Mouse (Mus musculus) kidney, embryonic 14.5 days (tissue): ENCODE measurements around the gene C1qb. TPM values are rescaled to one million over a fixed set of nuclear protein-coding genes. Genes with fewer than 3 reads are reported as not detected.

Experiments used
- ATAC-seq: fragments of 200-750 bp; cut with Nextera tagmentation; 2 replicates; pipeline ENCODE4 v1.8.0; 2017; ENCODE audit warnings: moderate number of reproducible peaks, mild to moderate bottlenecking, moderate TSS enrichment, moderate library complexity; ENCODE audit not compliant: low FRiP score, low TSS enrichment
- H3K27ac ChIP-seq: fragments of 300-500 bp; sonication (generic); 2 replicates; pipeline ENCODE4 v1.5.1; 2014; ENCODE audit warnings: low read depth, mild to moderate bottlenecking, low read length, moderate library complexity, mixed read lengths
- H3K27me3 ChIP-seq: fragments of 300-500 bp; sonication (generic); 2 replicates; pipeline ENCODE4 v1.6.1; 2014; ENCODE audit warnings: mild to moderate bottlenecking, low read length; ENCODE audit not compliant: control insufficient read depth, insufficient read depth
- H3K36me3 ChIP-seq: fragments of 300-500 bp; sonication (generic); 2 replicates; pipeline ENCODE4 v1.6.1; 2014; ENCODE audit warnings: low read length, mixed read lengths; ENCODE audit not compliant: control insufficient read depth, insufficient read depth
- H3K4me1 ChIP-seq: fragments of 300-500 bp; sonication (generic); 2 replicates; pipeline ENCODE4 v1.6.1; 2014; ENCODE audit warnings: low read length, mixed read lengths; ENCODE audit not compliant: control insufficient read depth, insufficient read depth
- H3K4me2 ChIP-seq: fragments of 300-500 bp; sonication (generic); replicated peaks from 2 replicates; pipeline ENCODE4 v1.6.1; 2014; ENCODE audit warnings: low read depth, mild to moderate bottlenecking, low read length
- H3K4me3 ChIP-seq: fragments of 300-500 bp; sonication (generic); 2 replicates; pipeline ENCODE4 v1.5.1; 2014; ENCODE audit warnings: mild to moderate bottlenecking, low read length
- H3K9ac ChIP-seq: fragments of 300-500 bp; sonication (generic); 2 replicates; pipeline ENCODE4 v1.6.1; 2014; ENCODE audit warnings: low read depth, mild to moderate bottlenecking, low read length, moderate library complexity
- H3K9me3 ChIP-seq: fragments of 300-500 bp; sonication (generic); 2 replicates; pipeline ENCODE4 v1.6.1; 2016; ENCODE audit warnings: low read length; ENCODE audit not compliant: control insufficient read depth
- WGBS: fragments of 180-500 bp; shearing (Covaris S2); extraction: QIAGEN DNeasy Blood & Tissue Kit; methylation state at CpG from one replicate; pipeline ENCODE4 v1.1.7; 2014; 5-methylcytosine and 5-hydroxymethylcytosine counted together
- polyA plus RNA-seq: library from polyadenylated mRNA; unstranded; fragments of >200 nt; fragmentation: Nextera tagmentation; extraction: Ambion mirVana; gene quantifications from 2 replicates; pipeline ENCODE4 v1.2.1, GENCODE M21; 2014

Gene C1qb
- polyA plus RNA-seq, 1 experiment from 2014 or later: 38.8 TPM

GRCm38 (mm10) chr4:136887714-136888113, 1.7 kb upstream of the C1qb start:
- Histone ChIP-seq H3K4me2 (no peak overlapping the region), H3K9me3 (no peaks in the 10 kb centered on the region), H3K9ac (no peak overlapping the region), H3K27ac (no peak overlapping the region), H3K27me3 (no peaks in the 10 kb centered on the region), H3K36me3 (no peaks in the 10 kb centered on the region), H3K4me1 (no peaks in the 10 kb centered on the region), H3K4me3 (no peak overlapping the region)
- 62% methylated on average over 5 of the region's 5 CpGs for WGBS
- ATAC-seq: no peak

- no peak overlapping the region for H3K9ac ChIP-seq
- no peaks in the 10 kb centered on the region for H3K27me3 ChIP-seq
- H3K4me1 ChIP-seq: no peaks in the 10 kb centered on the region
- no peaks in the 10 kb centered on the region for H3K9me3 ChIP-seq
- H3K36me3 ChIP-seq: no peaks in the 10 kb centered on the region
- WGBS: 29% methylated on average over 5 of the region's 5 CpGs
- no peak overlapping the region for H3K27ac ChIP-seq
- no peak overlapping the region for H3K4me3 ChIP-seq
- no peak for ATAC-seq
- H3K4me2 ChIP-seq: no peak overlapping the region
These were observed 7.4 kb downstream of the C1qb start for GRCm38 (mm10) chr4:136878601-136879000.

- H3K27ac ChIP-seq: no peak overlapping the region
- no peaks in the 10 kb centered on the region for H3K9me3 ChIP-seq
- no peak overlapping the region for H3K4me2 ChIP-seq
- H3K4me3 ChIP-seq: no peak overlapping the region
- H3K36me3 ChIP-seq: no peaks in the 10 kb centered on the region
- ATAC-seq: peak; percentile 28; the same call in 1 of the 2 replicates
- WGBS: 53% methylated on average over 8 of the region's 8 CpGs
- no peaks in the 10 kb centered on the region for H3K4me1 ChIP-seq
- H3K27me3 ChIP-seq: no peaks in the 10 kb centered on the region
- no peak overlapping the region for H3K9ac ChIP-seq
These were observed 7.8 kb downstream of the C1qb start for GRCm38 (mm10) chr4:136878171-136878570.

GRCm38 (mm10) chr4:136876971-136877370, 9.0 kb downstream of the C1qb start:
- Histone ChIP-seq H3K4me2 (no peak overlapping the region), H3K4me3 (no peak overlapping the region), H3K9ac (no peak overlapping the region), H3K27ac (no peak overlapping the region), H3K27me3 (no peaks in the 10 kb centered on the region), H3K9me3 (no peaks in the 10 kb centered on the region), H3K36me3 (no peaks in the 10 kb centered on the region), H3K4me1 (no peaks in the 10 kb centered on the region)
- ATAC-seq: no peak
- WGBS: 18% methylated on average over 7 of the region's 7 CpGs

GRCm38 (mm10) chr4:136875012-136875411, 11.0 kb downstream of the C1qb start:
- 89% methylated on average over 14 of the region's 14 CpGs for WGBS
- ATAC-seq: no peak
- H3K27ac ChIP-seq: no peak overlapping the region

GRCm38 (mm10) chr4:136868371-136868770, 17.6 kb downstream of the C1qb start:
- H3K9me3 ChIP-seq: no peaks in the 10 kb centered on the region
- 82% methylated on average over 6 of the region's 6 CpGs for WGBS
- no peak overlapping the region for H3K4me3 ChIP-seq
- H3K27ac ChIP-seq: no peak overlapping the region
- no peaks in the 10 kb centered on the region for H3K27me3 ChIP-seq
- no peak overlapping the region for H3K4me2 ChIP-seq
- no peak overlapping the region for H3K9ac ChIP-seq
- no peaks in the 10 kb centered on the region for H3K36me3 ChIP-seq
- ATAC-seq: no peak
- peaks cover 11% of the 10 kb centered on the region for H3K4me1 ChIP-seq

More at GRCm38 (mm10) chr4:136875012-136875411, 11.0 kb downstream of the C1qb start:
- H3K9ac ChIP-seq: no peak overlapping the region
- no peaks in the 10 kb centered on the region for H3K27me3 ChIP-seq
- no peak overlapping the region for H3K4me2 ChIP-seq
- no peak overlapping the region for H3K4me3 ChIP-seq
- no peaks in the 10 kb centered on the region for H3K9me3 ChIP-seq
- no peaks in the 10 kb centered on the region for H3K36me3 ChIP-seq
- H3K4me1 ChIP-seq: no peaks in the 10 kb centered on the region

GRCm38 (mm10) chr4:136867690-136868345, 18.2 kb downstream of the C1qb start:
- H3K4me2 ChIP-seq: no peak overlapping the region
- no peak overlapping the region for H3K27ac ChIP-seq
- ATAC-seq: peak; percentile 25; the same call in 1 of the 2 replicates
- no peaks in the 10 kb centered on the region for H3K36me3 ChIP-seq
- H3K4me3 ChIP-seq: no peak overlapping the region
- no peaks in the 10 kb centered on the region for H3K9me3 ChIP-seq
- H3K27me3 ChIP-seq: no peaks in the 10 kb centered on the region
- no peak overlapping the region for H3K9ac ChIP-seq
- peaks cover 11% of the 10 kb centered on the region for H3K4me1 ChIP-seq
- WGBS: 16% methylated on average over 12 of the region's 12 CpGs

GRCm38 (mm10) chr4:136865531-136865930, 20.5 kb downstream of the C1qb start:
- Histone ChIP-seq H3K4me2 (no peak overlapping the region), H3K4me1 (peaks cover 17% of the 10 kb centered on the region), H3K9me3 (no peaks in the 10 kb centered on the region), H3K36me3 (no peaks in the 10 kb centered on the region), H3K27ac (no peak overlapping the region), H3K27me3 (peaks cover 6% of the 10 kb centered on the region; the same call in 1 of the 2 replicates), H3K4me3 (no peak overlapping the region), H3K9ac (no peak overlapping the region)
- no peak for ATAC-seq
- 66% methylated on average over 5 of the region's 5 CpGs for WGBS

- ATAC-seq: no peak
- WGBS: 7% methylated on average over 15 of the region's 15 CpGs
- H3K4me3 ChIP-seq: no peak overlapping the region
These were observed 21.1 kb downstream of the C1qb start for GRCm38 (mm10) chr4:136864751-136865470.

More at GRCm38 (mm10) chr4:136864751-136865470, 21.1 kb downstream of the C1qb start:
- Histone ChIP-seq H3K27me3 (peaks cover 6% of the 10 kb centered on the region; the same call in 1 of the 2 replicates), H3K36me3 (no peaks in the 10 kb centered on the region), H3K9me3 (no peaks in the 10 kb centered on the region), H3K9ac (no peak overlapping the region), H3K27ac (no peak overlapping the region), H3K4me1 (peaks cover 17% of the 10 kb centered on the region), H3K4me2 (no peak overlapping the region)
